Mouse (Mus musculus) intestine, postnatal 0 days (tissue): ENCODE data around the gene Epas1. TPM values are rescaled to one million over a fixed set of nuclear protein-coding genes. Genes with fewer than 3 reads are reported as not detected.

Experiments used
- ATAC-seq: fragments of 200-750 bp; cut with Nextera tagmentation; 2 replicates; pipeline ENCODE4 v1.8.0; 2017; ENCODE audit warnings: mild to moderate bottlenecking, moderate TSS enrichment, moderate library complexity
- H3K27ac ChIP-seq: fragments of 300-500 bp; sonication (generic); 2 replicates; pipeline ENCODE4 v1.5.1; 2014; ENCODE audit warnings: mild to moderate bottlenecking, low read depth, low read length, moderate library complexity
- H3K27me3 ChIP-seq: fragments of 300-500 bp; sonication (generic); replicated peaks from 2 replicates; pipeline ENCODE4 v1.6.1; 2014; ENCODE audit warnings: low read length, mixed read lengths; ENCODE audit not compliant: control insufficient read depth, insufficient read depth
- H3K36me3 ChIP-seq: fragments of 300-500 bp; sonication (generic); 2 replicates; pipeline ENCODE4 v1.6.1; 2014; ENCODE audit warnings: mild to moderate bottlenecking, moderate library complexity; ENCODE audit not compliant: control insufficient read depth, insufficient read depth
- H3K4me1 ChIP-seq: fragments of 300-500 bp; sonication (generic); replicated peaks from 2 replicates; pipeline ENCODE4 v1.6.1; 2014; ENCODE audit warnings: antibody characterized with exemption, low read length, mixed read lengths; ENCODE audit not compliant: control insufficient read depth, insufficient read depth
- H3K4me2 ChIP-seq: fragments of 300-500 bp; sonication (generic); replicated peaks from 2 replicates; pipeline ENCODE4 v1.6.1; 2014; ENCODE audit warnings: low read depth, mild to moderate bottlenecking, moderate library complexity
- H3K4me3 ChIP-seq: fragments of 300-500 bp; sonication (generic); 2 replicates; pipeline ENCODE4 v1.5.1; 2014; ENCODE audit warnings: low read depth, low read length
- H3K9ac ChIP-seq: fragments of 300-500 bp; sonication (generic); 2 replicates; pipeline ENCODE4 v1.6.1; 2014; ENCODE audit warnings: mild to moderate bottlenecking, low read depth, low read length
- H3K9me3 ChIP-seq: fragments of 300-500 bp; sonication (generic); 2 replicates; pipeline ENCODE4 v1.6.1; 2016; ENCODE audit warnings: mixed run types; ENCODE audit not compliant: control insufficient read depth
- CTCF ChIP-seq: sonication (generic); IDR thresholded peaks from 2 replicates; pipeline ENCODE4 v1.5.1; 2016; ENCODE audit warnings: low read depth, mild to moderate bottlenecking, control low read depth, antibody characterized with exemption, moderate library complexity
- WGBS: fragments of 180-500 bp; shearing (Covaris S2); extraction: QIAGEN DNeasy Blood & Tissue Kit; methylation state at CpG from one replicate; pipeline ENCODE4 v1.1.7; 2014; 5-methylcytosine and 5-hydroxymethylcytosine counted together
- polyA plus RNA-seq: library from polyadenylated mRNA; unstranded; fragments of >200 nt; fragmentation: Nextera tagmentation; extraction: Ambion mirVana; gene quantifications from 2 replicates; pipeline ENCODE4 v1.2.1, GENCODE M21; 2015

Epas1 gene
- polyA plus RNA-seq, 1 experiment from 2014 or later = 8.7 TPM

DNA sequence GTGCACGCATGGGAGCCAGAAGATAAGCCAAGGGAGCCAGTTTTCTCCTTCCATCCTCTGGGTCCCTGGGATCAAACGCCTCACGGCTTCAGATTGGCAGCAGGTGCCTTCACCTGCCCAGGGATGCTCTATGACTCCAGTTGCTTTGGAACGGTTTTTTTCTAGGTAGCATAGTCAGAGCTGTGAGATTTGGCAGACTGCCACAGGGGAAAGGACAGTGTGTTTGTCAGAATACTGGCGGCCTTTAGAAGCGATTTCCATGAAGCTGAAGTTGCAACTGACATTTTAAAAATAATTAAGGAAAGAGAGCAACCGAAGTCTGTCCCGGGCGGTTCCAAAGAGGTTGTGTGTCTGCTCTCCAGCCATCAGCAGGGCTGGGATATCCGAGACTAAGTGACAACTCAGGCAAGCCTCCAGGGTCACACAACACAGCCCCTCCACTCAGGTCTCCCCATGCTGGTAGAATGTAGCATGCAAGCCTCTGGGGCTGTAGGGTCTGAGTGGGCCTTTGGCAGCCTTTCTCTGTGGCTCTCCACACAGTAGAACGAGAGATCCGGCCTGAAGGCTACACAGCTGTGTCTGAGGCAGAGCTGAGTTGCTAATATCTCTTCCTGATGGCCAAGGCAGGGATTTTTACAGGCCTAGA, 28.4 kb downstream of the Epas1 start:
- Histone ChIP-seq H3K9ac (no peak overlapping the region), H3K27ac (no peak overlapping the region), H3K36me3 (no peaks in the 10 kb centered on the region), H3K4me1 (no peaks in the 10 kb centered on the region), H3K4me2 (no peak overlapping the region), H3K9me3 (no peaks in the 10 kb centered on the region), H3K27me3 (no peaks in the 10 kb centered on the region), H3K4me3 (no peak overlapping the region)
- WGBS = 63% methylated on average over 12 of the region's 12 CpGs
- ATAC-seq = no peak
- TF ChIP-seq CTCF = no peak

DNA sequence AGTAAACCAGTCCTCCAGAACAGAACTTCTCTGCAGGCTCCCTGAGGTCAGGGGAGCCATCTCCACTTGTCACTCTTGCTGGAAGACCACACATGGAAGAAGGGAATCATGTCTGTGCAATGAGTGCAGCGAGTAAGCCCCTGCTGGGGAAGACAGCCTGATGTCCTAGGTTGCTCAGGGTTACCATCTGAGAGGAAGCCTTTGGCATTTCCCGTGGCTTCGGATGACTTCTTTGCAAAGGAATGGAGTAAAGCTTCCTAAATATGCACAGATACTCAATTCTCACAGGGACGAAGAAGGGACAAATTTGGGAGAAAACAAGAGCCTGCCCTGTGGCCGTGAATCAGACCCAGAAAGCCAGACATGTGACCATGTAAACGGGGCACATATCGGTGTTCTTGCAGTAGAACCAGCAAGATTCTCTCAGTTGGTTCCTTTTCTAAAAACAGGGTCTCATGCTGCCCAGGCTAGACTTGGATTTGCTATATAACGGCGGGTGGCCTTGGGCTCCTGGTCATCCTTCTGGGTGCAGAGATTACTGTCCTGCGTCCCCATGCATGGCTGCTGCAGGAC, 31.0 kb downstream of the Epas1 start:
- 71% methylated on average over 10 of the region's 10 CpGs for WGBS
- TF ChIP-seq CTCF = no peak
- no peak overlapping the region for H3K9ac ChIP-seq
- H3K27me3 ChIP-seq = no peaks in the 10 kb centered on the region
- no peaks in the 10 kb centered on the region for H3K4me1 ChIP-seq
- H3K36me3 ChIP-seq = no peaks in the 10 kb centered on the region
- no peak overlapping the region for H3K4me3 ChIP-seq
- no peaks in the 10 kb centered on the region for H3K9me3 ChIP-seq
- no peak overlapping the region for H3K4me2 ChIP-seq
- no peak overlapping the region for H3K27ac ChIP-seq
- ATAC-seq = no peak

DNA sequence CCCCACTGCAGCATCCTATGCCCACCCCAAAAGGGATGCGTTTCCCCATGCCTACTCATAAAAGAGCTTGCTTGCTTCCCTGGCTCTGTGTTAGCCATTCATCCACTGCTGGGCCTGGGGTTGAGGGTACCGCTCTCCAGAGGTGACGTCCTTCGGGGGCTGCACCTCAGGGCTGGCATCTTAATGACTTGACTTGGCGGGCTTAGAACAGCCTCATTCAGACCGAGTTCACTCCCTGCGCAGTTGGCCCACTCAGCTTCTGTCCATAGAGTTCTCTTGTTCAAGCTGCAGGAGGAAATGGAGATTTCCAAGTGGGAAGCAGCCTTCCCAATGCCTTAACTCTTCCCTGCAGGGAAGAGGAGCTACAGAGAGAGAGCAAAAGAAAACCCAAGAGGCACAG, 32.1 kb downstream of the Epas1 start:
- no peak overlapping the region for H3K4me3 ChIP-seq
- H3K4me2 ChIP-seq = no peak overlapping the region
- no peaks in the 10 kb centered on the region for H3K4me1 ChIP-seq
- no peaks in the 10 kb centered on the region for H3K27me3 ChIP-seq
- H3K9ac ChIP-seq = no peak overlapping the region
- no peak overlapping the region for H3K27ac ChIP-seq
- H3K9me3 ChIP-seq = no peaks in the 10 kb centered on the region
- WGBS = 60% methylated on average over 7 of the region's 7 CpGs
- no peaks in the 10 kb centered on the region for H3K36me3 ChIP-seq
- no peak for TF ChIP-seq CTCF
- no peak for ATAC-seq

DNA sequence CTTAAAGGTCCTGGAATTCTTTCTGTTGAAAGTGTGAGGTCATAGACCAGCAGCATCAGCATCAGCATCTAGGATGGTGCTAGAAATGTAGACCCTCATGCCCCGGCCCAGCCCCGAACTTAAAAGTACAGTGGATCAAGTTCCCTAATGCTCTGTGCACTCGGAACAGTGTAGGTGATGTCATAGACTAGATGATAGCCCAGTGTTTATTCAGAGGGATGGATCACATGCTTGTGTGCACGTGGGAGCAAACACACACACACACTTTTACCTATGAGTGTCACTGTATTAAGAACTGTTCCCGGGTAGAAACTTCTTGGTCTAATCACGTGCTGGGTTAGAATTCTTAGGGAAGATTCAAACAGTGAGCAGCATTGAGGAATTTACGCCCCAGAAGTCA, 33.0 kb downstream of the Epas1 start:
- TF ChIP-seq CTCF = no peak
- Histone ChIP-seq H3K27me3 (no peaks in the 10 kb centered on the region), H3K36me3 (no peaks in the 10 kb centered on the region), H3K9ac (no peak overlapping the region), H3K4me3 (no peak overlapping the region), H3K4me1 (no peaks in the 10 kb centered on the region), H3K4me2 (no peak overlapping the region), H3K27ac (no peak overlapping the region), H3K9me3 (no peaks in the 10 kb centered on the region)
- WGBS = 72% methylated on average over 7 of the region's 7 CpGs
- ATAC-seq = no peak

DNA sequence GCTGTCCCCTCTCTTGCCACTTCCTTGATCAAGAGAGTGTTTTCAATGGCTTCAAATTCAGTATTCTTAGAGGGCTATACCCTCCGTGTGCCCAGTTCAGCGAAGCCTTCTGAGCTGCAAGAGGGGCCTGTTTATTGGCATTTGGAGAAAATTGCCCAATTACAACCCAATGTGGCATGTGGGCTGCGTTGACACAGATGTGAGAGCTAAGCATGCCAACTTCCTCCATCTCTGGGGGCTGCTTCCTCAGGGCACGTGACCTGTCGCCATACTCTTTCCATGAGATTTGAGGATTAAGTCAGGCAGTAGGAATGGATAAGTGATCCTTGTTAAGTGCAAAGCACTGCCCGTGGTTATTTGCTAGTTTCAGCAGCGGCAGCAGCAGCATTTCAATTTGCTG, 34.3 kb downstream of the Epas1 start:
- Histone ChIP-seq H3K4me2 (no peak overlapping the region), H3K36me3 (no peaks in the 10 kb centered on the region), H3K9me3 (no peaks in the 10 kb centered on the region), H3K4me1 (no peaks in the 10 kb centered on the region), H3K4me3 (no peak overlapping the region), H3K27me3 (no peaks in the 10 kb centered on the region), H3K9ac (no peak overlapping the region), H3K27ac (no peak overlapping the region)
- 61% methylated on average over 7 of the region's 7 CpGs for WGBS
- no peak for ATAC-seq
- TF ChIP-seq CTCF = no peak

DNA sequence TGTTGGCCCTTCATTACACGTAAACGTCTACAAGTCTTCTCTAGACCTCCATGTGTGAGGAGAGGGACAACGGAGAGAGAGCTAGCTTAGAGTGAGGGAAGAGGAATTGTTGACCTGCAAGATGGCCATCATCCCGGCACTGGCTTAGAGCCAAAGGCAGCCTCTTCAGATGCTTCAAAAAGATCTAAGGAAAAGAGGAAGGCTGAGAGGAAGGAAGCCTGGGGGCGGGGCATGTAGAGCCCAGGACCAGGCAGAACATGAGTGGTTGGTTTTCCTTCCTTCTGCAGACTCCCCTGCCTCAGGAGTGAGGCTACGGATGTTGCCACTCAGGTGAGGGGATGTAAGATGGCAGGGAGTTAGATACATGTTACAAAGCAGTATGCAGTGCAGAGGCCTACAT, 34.8 kb downstream of the Epas1 start:
- H3K4me1 ChIP-seq = no peaks in the 10 kb centered on the region
- no peak for TF ChIP-seq CTCF
- no peak for ATAC-seq
- no peaks in the 10 kb centered on the region for H3K9me3 ChIP-seq
- H3K36me3 ChIP-seq = no peaks in the 10 kb centered on the region
- no peak overlapping the region for H3K27ac ChIP-seq
- no peaks in the 10 kb centered on the region for H3K27me3 ChIP-seq
- no peak overlapping the region for H3K4me3 ChIP-seq
- no peak overlapping the region for H3K4me2 ChIP-seq
- WGBS = 72% methylated on average over 6 of the region's 6 CpGs
- H3K9ac ChIP-seq = no peak overlapping the region

DNA sequence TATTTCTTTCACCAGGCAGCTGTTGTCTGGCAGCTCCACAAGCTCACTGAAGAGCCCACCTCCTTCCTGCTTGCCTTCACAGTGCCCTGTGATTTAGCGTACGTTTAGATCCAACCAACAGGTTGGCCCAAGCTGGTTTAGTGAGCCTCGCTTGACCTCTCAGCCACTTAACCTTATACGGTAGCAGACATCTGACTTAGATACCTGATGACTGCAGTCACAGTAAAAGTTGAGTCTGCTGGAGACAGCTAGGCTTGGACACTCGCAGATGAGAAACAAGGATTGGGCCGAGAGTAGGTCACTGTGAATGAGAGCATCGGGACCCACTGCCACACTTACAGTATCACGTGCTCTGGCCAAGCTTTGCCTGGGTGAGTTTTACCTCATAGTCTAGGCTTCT, 38.4 kb downstream of the Epas1 start:
- WGBS = 83% methylated on average over 8 of the region's 8 CpGs
- Histone ChIP-seq H3K27me3 (no peaks in the 10 kb centered on the region), H3K27ac (no peak overlapping the region), H3K4me3 (no peak overlapping the region), H3K4me2 (no peak overlapping the region), H3K9ac (no peak overlapping the region), H3K4me1 (no peaks in the 10 kb centered on the region), H3K36me3 (no peaks in the 10 kb centered on the region), H3K9me3 (no peaks in the 10 kb centered on the region)
- no peak for ATAC-seq
- TF ChIP-seq CTCF = no peak
